Mouse (Mus musculus) hematopoietic multipotent progenitor cell, adult 10-12 weeks (in vitro differentiated cells): ENCODE data around the gene Cyp2c40. TPM values are rescaled to one million over a fixed set of nuclear protein-coding genes. Genes with fewer than 3 reads are reported as not detected.

Source experiments
- polyA plus RNA-seq: library from polyadenylated mRNA; stranded (reverse); fragments of >175 nt; gene quantifications from 2 replicates; pipeline ENCODE4 v1.2.3, GENCODE M21; 2012; ENCODE audit warnings: low replicate concordance

Cyp2c40 gene
- not detected in 2 replicates for polyA plus RNA-seq

DNA sequence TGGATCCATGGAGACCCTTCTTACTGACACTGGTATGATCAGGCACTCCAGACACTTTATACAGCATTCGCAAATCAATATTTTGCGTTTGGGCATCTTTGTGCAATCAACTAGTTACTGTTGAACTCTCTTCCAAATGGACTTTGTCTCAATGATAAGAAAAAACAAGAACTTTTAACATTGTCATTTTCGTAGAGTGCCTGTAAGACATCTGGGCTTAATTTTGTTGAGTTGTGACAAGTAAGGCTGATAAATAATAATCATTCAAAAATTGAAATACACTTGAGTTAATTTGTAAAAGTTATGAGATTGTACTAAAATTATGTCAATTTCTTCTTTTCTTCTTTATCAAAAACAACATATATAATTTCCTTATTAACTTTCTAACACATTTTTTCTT lies at the start of gene Cyp2c40:
Cyp2c40 (minus strand) TSS at position 101 of the 400 bp plus-strand sequence.

GRCm38 (mm10) chr19:39740920-39741319 lies 71.7 kb downstream of the Cyp2c40 start, which contains the start of gene Cyp2c68:
Gene Cyp2c68 (minus strand): TSS chr19:39741054.

Other genes starting within 250 kb of the Cyp2c40 start
- not detected in 2 replicates for gene Cyp2c67, start 163.8 kb downstream of the Cyp2c40 start, polyA plus RNA-seq
- not detected in 2 replicates for gene Cyp2c68, start 71.8 kb downstream of the Cyp2c40 start, polyA plus RNA-seq
- not detected in 2 replicates for gene Cyp2c69, start 74.0 kb upstream of the Cyp2c40 start, polyA plus RNA-seq
- not detected in 2 replicates for gene Cyp2c37, start 179.6 kb upstream of the Cyp2c40 start, polyA plus RNA-seq